Mouse (Mus musculus): Measurements from ENCODE around the gene Itgam. TPM values are rescaled to one million over a fixed set of nuclear protein-coding genes. Genes with fewer than 3 reads are reported as not detected.

The Itgam gene
- polyA plus RNA-seq, 1 experiment from 2014 or later, result 1.2 TPM

DNA sequence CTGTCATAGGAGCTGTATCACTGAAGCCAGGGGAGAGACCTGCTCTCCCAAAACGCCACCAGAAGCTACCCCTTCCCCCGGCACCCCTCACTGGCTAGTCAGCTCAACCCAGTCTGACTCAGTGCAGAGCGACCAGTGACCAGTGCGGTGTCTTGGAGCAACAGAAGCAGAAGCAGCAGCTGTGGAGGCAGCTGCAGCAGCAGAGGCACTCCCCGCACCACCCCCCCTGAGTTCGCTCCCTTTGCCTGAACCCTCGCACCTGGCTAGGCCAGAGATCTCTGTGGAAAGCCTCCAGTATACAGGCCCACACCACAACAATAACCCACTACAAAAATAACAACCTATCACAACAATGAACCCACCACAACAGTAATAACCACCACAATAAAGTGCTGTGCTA, 3.9 kb upstream of the Itgam start:
- Histone ChIP-seq H3K4me2 (no peak overlapping the region), H3K9ac (replicated peaks) (no peak overlapping the region), H3K27me3 (replicated peaks) (no peaks in the 10 kb centered on the region), H3K27ac (replicated peaks) (no peak overlapping the region), H3K4me1 (no peaks in the 10 kb centered on the region), H3K4me3 (replicated peaks) (no peak overlapping the region), H3K9me3 (replicated peaks) (no peaks in the 10 kb centered on the region), H3K36me3 (no peaks in the 10 kb centered on the region)
- ATAC-seq (ENCODE audit: low FRiP score), result no peak
- 80% methylated on average over 7 of the region's 7 CpGs for WGBS

DNA sequence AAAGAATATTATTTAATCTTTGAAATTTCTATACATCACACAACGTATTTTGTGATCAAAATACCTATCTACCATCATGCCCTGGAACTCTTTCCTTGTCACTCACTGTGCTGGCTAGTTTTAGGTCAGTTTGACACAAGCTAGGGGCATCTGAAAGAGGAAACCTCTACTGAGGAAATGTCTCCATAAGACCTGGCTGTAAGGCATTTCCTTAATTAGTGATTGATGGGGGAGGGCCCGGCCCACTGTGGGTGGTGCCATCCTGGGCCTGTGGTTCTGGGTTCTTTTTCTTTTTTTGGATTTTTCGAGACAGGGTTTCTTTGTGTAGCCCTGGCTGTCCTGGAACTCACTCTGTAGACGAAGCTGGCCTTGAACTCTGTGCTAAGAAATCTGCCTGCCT, 3.3 kb upstream of the Itgam start:
- Histone ChIP-seq H3K27ac (replicated peaks) (no peak overlapping the region), H3K4me3 (replicated peaks) (no peak overlapping the region), H3K4me2 (no peak overlapping the region), H3K9me3 (replicated peaks) (no peaks in the 10 kb centered on the region), H3K4me1 (no peaks in the 10 kb centered on the region), H3K36me3 (no peaks in the 10 kb centered on the region), H3K27me3 (replicated peaks) (no peaks in the 10 kb centered on the region), H3K9ac (replicated peaks) (no peak overlapping the region)
- 77% methylated on average over 4 of the region's 4 CpGs for WGBS
- ATAC-seq (ENCODE audit: low FRiP score), result no peak

DNA sequence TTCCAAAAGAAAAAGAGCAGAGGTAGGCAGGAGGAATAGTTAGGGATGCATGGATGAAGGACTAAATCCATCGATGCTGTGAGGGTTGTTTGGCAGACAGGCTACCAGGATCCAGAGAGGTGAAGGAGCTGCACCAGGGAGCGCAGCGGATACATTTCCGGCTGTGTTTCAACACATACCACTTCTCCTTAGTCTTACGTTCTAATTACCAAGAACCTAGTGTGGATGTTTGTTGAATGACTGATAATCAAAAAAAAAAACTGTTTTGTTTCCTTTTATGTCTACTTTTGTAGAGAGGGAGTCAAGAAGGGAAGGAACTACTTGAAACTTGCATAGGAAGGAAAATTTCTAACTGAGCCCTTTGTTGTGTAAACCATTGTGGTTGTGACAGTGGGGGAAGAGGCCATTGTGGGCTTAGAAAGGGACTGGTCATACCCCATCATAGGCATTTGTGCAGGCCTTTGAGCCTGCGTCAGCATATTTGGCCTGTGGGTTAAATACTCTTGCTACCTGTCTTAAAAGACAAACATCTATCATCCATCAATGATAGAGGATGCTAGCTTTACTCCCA, 856 bp downstream of the Itgam start:
- no peak overlapping the region for H3K4me3 ChIP-seq (replicated peaks)
- 79% methylated on average over 6 of the region's 6 CpGs for WGBS
- no peak for ATAC-seq (ENCODE audit: low FRiP score)

DNA sequence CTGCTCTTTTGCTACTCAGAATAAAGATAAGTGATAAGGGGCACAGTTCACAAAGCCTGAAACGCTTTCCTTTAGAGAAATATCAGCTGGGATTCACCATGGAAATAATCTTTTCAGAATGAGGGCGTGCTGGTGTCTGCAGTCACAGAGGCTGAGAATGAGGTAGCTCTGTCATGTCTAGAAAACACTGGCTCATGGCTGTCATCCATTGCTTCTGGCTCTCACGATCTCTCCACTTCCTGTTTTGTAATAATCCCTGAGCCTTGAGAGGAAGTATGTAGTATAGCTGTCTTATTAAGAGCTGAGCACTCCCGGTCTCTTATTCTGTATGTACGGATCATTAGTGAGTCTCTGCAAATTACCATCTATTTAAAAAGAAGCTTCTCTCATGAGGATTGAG, 3.1 kb downstream of the Itgam start:
- Histone ChIP-seq H3K9me3 (replicated peaks) (no peaks in the 10 kb centered on the region), H3K27ac (replicated peaks) (no peak overlapping the region), H3K4me2 (no peak overlapping the region), H3K27me3 (replicated peaks) (no peaks in the 10 kb centered on the region), H3K9ac (replicated peaks) (no peak overlapping the region), H3K4me3 (replicated peaks) (no peak overlapping the region), H3K4me1 (no peaks in the 10 kb centered on the region), H3K36me3 (no peaks in the 10 kb centered on the region)
- no peak for ATAC-seq (ENCODE audit: low FRiP score)
- 80% methylated on average over 5 of the region's 5 CpGs for WGBS

More for the DNA sequence above, 856 bp downstream of the Itgam start:
- no peaks in the 10 kb centered on the region for H3K4me1 ChIP-seq
- H3K4me2 ChIP-seq, result no peak overlapping the region
- H3K27me3 ChIP-seq (replicated peaks), result no peaks in the 10 kb centered on the region
- no peak overlapping the region for H3K9ac ChIP-seq (replicated peaks)
- H3K9me3 ChIP-seq (replicated peaks), result no peaks in the 10 kb centered on the region
- H3K36me3 ChIP-seq, result no peaks in the 10 kb centered on the region
- no peak overlapping the region for H3K27ac ChIP-seq (replicated peaks)

DNA sequence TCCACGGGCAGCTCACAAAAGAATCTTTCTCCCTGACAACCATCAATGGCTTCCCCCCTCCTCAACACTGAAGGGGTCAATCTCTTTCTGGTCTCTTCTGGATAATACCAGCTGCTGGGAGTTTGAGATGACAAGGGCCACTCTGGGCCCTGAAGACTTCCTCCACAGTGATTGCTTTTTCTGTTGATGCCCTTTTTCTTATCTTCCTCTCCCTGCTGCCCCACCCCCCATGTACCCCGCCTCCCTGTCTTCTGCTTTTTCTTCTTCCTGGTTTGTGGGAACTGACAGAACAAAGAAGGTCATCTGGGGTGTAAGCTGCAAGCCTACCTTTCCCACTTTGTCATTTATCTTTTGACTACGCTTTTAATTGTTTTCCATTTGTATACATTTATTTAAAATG, 5.4 kb downstream of the Itgam start:
- Histone ChIP-seq H3K9ac (replicated peaks) (no peak overlapping the region), H3K36me3 (no peaks in the 10 kb centered on the region), H3K9me3 (replicated peaks) (no peaks in the 10 kb centered on the region), H3K27me3 (replicated peaks) (no peaks in the 10 kb centered on the region), H3K4me1 (no peaks in the 10 kb centered on the region), H3K4me3 (replicated peaks) (no peak overlapping the region), H3K27ac (replicated peaks) (no peak overlapping the region), H3K4me2 (no peak overlapping the region)
- ATAC-seq (ENCODE audit: low FRiP score), result no peak
- 74% methylated on average over 3 of the region's 3 CpGs for WGBS

DNA sequence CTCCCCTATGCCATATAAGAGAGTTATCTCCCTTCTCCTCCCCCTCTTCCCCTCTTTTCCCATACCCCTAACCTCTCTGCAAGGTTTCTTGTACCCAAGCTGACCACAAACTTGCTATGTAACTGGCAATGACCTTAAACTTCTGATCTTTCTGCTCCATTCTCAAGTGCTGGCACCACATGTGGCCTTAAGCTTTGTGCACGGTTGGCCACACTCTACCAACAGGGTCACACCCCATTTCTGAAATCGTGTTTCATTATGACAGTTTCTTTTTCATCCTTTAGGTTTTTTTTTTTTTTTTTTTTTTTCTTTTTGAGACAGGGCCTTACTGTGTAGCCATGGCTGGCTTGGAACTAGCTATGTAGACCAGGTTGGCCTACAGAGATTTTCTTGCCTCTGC, 7.4 kb downstream of the Itgam start:
- no peak overlapping the region for H3K9ac ChIP-seq (replicated peaks)
- no peaks in the 10 kb centered on the region for H3K27me3 ChIP-seq (replicated peaks)
- no peak for ATAC-seq (ENCODE audit: low FRiP score)
- H3K4me2 ChIP-seq, result no peak overlapping the region
- no peak overlapping the region for H3K4me3 ChIP-seq (replicated peaks)
- WGBS, result 71% methylated on average over 2 of the region's 2 CpGs
- no peaks in the 10 kb centered on the region for H3K9me3 ChIP-seq (replicated peaks)
- no peak overlapping the region for H3K27ac ChIP-seq (replicated peaks)
- H3K36me3 ChIP-seq, result no peaks in the 10 kb centered on the region
- no peaks in the 10 kb centered on the region for H3K4me1 ChIP-seq

DNA sequence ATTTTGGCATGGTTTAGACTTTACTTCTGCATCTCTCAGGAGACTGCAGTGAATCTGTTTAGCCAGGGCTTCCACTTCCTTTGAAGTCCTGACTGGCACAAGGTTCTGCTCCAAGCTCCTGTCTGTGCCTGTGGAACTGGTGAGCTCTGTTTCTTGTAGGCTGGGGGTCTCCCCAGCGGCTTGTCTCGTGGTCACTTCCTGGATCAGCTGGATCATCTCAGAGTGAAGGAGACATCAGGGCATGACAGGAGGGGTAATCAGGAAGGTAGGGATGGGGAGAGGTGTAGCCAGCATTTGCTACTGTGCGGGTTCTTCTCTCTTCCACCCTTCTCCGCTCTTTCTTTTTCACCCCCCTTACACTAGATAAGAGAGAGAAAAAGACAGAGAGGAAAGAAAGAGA, 9.4 kb downstream of the Itgam start:
- WGBS, result 88% methylated on average over 4 of the region's 4 CpGs
- Histone ChIP-seq H3K9me3 (replicated peaks) (no peaks in the 10 kb centered on the region), H3K27me3 (replicated peaks) (no peaks in the 10 kb centered on the region), H3K4me1 (no peaks in the 10 kb centered on the region), H3K27ac (replicated peaks) (no peak overlapping the region), H3K9ac (replicated peaks) (no peak overlapping the region), H3K36me3 (no peaks in the 10 kb centered on the region), H3K4me2 (no peak overlapping the region), H3K4me3 (replicated peaks) (no peak overlapping the region)
- ATAC-seq (ENCODE audit: low FRiP score), result no peak

DNA sequence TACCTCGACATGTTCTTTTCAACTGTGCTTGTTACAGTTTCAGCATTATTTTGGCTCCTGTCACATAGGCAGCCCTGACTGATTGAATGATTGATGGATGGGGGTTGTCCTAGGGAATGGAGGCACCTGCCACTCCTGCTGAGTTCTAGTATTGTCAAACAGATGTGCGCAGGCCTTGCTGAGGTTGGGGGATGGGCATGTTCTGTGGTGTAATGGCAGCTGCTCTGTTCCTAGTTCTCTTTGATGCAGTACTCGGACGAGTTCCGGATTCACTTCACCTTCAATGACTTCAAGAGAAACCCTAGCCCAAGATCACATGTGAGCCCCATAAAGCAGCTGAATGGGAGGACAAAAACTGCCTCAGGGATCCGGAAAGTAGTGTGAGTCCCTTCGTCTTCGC, 17.6 kb downstream of the Itgam start:
- ATAC-seq (ENCODE audit: low FRiP score), result no peak
- Histone ChIP-seq H3K9ac (replicated peaks) (no peak overlapping the region), H3K4me2 (no peak overlapping the region), H3K27me3 (replicated peaks) (no peaks in the 10 kb centered on the region), H3K9me3 (replicated peaks) (no peaks in the 10 kb centered on the region), H3K4me3 (replicated peaks) (no peak overlapping the region), H3K36me3 (no peaks in the 10 kb centered on the region), H3K27ac (replicated peaks) (no peak overlapping the region), H3K4me1 (no peaks in the 10 kb centered on the region)
- 77% methylated on average over 8 of the region's 8 CpGs for WGBS

DNA sequence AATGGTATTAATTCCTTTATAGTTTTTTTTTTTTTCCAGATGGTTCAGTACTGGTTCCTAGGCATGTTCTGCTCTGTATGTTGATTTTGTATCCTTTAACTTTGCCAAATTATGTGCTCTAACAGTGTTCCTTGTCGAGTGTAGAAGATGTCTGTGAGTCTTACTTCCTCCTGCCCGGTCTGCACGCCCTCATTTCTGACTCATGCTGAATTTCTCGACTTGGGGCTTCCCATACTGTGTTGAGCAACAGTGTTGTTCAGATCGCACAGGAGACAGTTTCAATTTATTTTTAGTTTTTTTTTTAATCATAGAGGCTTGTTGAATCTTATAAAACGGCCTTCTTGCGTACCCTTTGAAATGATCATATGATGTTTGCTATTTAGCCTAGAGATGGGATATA, 26.7 kb downstream of the Itgam start:
- H3K4me2 ChIP-seq, result no peak overlapping the region
- WGBS, result 86% methylated on average over 7 of the region's 7 CpGs

DNA sequence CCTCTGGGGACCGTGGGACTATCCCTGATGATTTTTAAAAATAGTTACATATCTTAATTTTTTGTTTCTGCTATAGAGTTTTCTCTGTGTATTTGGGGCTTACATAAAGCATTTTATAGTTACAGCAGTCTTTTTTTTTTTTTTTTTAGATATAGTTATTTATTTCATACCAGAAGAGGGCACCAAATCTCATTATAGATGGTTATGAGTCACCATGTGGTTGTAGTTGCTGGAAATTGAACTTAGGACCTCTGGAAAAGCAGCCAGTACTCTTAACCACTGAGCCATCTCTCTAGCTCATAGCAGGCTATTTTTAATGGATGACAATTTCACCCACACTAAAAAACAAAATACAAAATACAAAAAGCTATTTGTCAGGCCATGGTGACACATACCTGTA, 35.7 kb downstream of the Itgam start:
- Histone ChIP-seq H3K36me3 (no peaks in the 10 kb centered on the region), H3K27me3 (replicated peaks) (no peaks in the 10 kb centered on the region), H3K4me2 (no peak overlapping the region), H3K27ac (replicated peaks) (no peak overlapping the region), H3K9me3 (replicated peaks) (no peaks in the 10 kb centered on the region), H3K4me1 (no peaks in the 10 kb centered on the region), H3K9ac (replicated peaks) (no peak overlapping the region), H3K4me3 (replicated peaks) (no peak overlapping the region)
- ATAC-seq (ENCODE audit: low FRiP score), result no peak
- 82% methylated on average over 1 of the region's 1 CpGs for WGBS

More for the DNA sequence above, 26.7 kb downstream of the Itgam start:
- H3K27ac ChIP-seq (replicated peaks), result no peak overlapping the region
- no peaks in the 10 kb centered on the region for H3K27me3 ChIP-seq (replicated peaks)
- no peak for ATAC-seq (ENCODE audit: low FRiP score)
- H3K9me3 ChIP-seq (replicated peaks), result no peaks in the 10 kb centered on the region
- H3K4me1 ChIP-seq, result no peaks in the 10 kb centered on the region
- no peak overlapping the region for H3K9ac ChIP-seq (replicated peaks)
- no peak overlapping the region for H3K4me3 ChIP-seq (replicated peaks)
- H3K36me3 ChIP-seq, result no peaks in the 10 kb centered on the region

DNA sequence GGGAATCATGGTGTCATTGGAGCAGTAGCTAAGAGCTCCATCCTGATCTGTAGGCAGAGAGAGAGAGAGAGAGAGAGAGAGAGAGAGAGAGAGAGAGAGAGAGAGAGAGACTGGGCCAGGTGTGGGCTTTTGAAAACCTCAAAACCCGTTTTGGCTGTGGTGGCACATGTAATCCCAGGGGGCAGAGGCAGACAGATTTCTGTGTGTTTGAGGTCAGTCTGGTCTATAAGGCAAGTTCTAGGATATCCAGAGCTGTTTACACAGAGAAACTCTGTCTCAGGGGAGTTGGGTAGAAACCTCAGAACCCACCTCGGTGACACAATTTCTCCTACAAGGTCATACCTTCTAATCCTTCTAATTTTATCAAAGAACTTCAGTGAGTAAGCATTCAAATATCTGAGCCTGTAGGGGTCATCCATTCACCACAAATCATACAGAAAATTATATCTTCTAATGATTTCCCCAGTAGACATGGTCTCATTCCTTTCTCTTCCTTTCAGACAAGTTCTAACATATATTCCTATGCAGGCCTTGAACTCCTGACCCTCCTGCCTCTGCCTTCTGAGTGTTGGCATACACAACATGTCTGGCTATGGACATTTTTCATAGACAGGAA, 38.4 kb downstream of the Itgam start:
- no peak for ATAC-seq (ENCODE audit: low FRiP score)

DNA sequence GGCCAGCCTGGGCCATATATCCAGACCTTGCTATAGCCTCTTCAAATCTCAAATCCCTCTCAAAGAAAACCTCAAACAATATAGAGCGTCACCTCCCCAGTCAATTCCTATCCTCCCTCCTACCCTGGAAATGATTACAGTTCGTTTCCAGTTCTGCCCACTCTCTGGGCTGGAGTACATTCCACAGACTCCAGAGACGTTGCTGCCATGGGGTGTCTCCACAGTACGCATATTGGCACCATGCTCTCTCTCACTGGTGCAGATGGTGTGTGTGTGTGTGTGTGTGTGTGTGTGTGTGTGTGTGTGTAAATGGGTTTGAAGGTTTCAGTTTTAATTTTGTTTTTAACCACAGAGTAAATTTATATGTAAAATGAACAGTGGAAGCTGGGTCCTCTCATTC, 42.8 kb downstream of the Itgam start:
- Histone ChIP-seq H3K4me3 (replicated peaks) (no peak overlapping the region), H3K36me3 (no peaks in the 10 kb centered on the region), H3K4me2 (no peak overlapping the region), H3K9ac (replicated peaks) (no peak overlapping the region), H3K27me3 (replicated peaks) (no peaks in the 10 kb centered on the region), H3K9me3 (replicated peaks) (no peaks in the 10 kb centered on the region), H3K27ac (replicated peaks) (no peak overlapping the region), H3K4me1 (no peaks in the 10 kb centered on the region)
- no peak for ATAC-seq (ENCODE audit: low FRiP score)
- WGBS, result 63% methylated on average over 4 of the region's 4 CpGs

More for the DNA sequence above, 38.4 kb downstream of the Itgam start:
- Histone ChIP-seq H3K4me3 (replicated peaks) (no peak overlapping the region), H3K9me3 (replicated peaks) (no peaks in the 10 kb centered on the region), H3K36me3 (no peaks in the 10 kb centered on the region), H3K9ac (replicated peaks) (no peak overlapping the region), H3K4me1 (no peaks in the 10 kb centered on the region), H3K27ac (replicated peaks) (no peak overlapping the region), H3K4me2 (no peak overlapping the region), H3K27me3 (replicated peaks) (no peaks in the 10 kb centered on the region)
- WGBS, result 85% methylated on average over 2 of the region's 2 CpGs
